23 mouse cellular contexts compared by ENCODE assay signal in genomic region chr10:95057051-95057714, GRCm38 (mm10).
DNase-seq lines count a peak whose midpoint lies in the region; ATAC-seq lines count a peak whose summit lies in the region.
"Had no signal": no experiment of that assay in that cellular context is flagged by ENCODE, and none has a peak within 500 bp of the region (broad histone marks: within the 10 kb centered on the region; RNA-seq: fewer than 3 reads in every experiment).

No protein-coding gene starts in this region.

- H3K27me3 ChIP-seq in forebrain, embryonic 15.5 days, result no peaks in the 10 kb centered on the region
- H3K27me3 ChIP-seq in forebrain, embryonic 12.5 days, result no peaks in the 10 kb centered on the region; the same call in 1 of the 2 replicates
- no peaks in the 10 kb centered on the region for H3K27me3 ChIP-seq in midbrain, embryonic 16.5 days (ENCODE audit: control insufficient read depth, insufficient read depth, low read depth, low read length)
- no peaks in the 10 kb centered on the region for H3K27me3 ChIP-seq in midbrain, embryonic 11.5 days (ENCODE audit: control insufficient read depth, insufficient read depth, low read length)
- H3K27me3 ChIP-seq in forebrain, embryonic 16.5 days (replicated peaks; ENCODE audit: control insufficient read depth, insufficient read depth, low read length), result no peaks in the 10 kb centered on the region
- H3K27me3 ChIP-seq: embryonic facial prominence, embryonic 15.5 days; liver, embryonic 13.5 days; neural tube, embryonic 12.5 days had no signal

- H3K4me2 ChIP-seq in forebrain, embryonic 15.5 days (replicated peaks), result no peak overlapping the region; the same call in 1 of the 2 replicates
- H3K4me2 ChIP-seq in forebrain, embryonic 12.5 days, result no peak overlapping the region
- peak overlapping the region; percentile 16; the same call in 1 of the 2 replicates for H3K4me2 ChIP-seq in midbrain, embryonic 16.5 days (ENCODE audit: low read length)
- H3K4me2 ChIP-seq in midbrain, embryonic 11.5 days, result no peak overlapping the region
- peak overlapping the region; percentile 19 for H3K4me2 ChIP-seq in forebrain, embryonic 16.5 days (ENCODE audit: low read length)
- H3K4me2 ChIP-seq: embryonic facial prominence, embryonic 15.5 days; liver, embryonic 13.5 days; neural tube, embryonic 12.5 days had no signal

- no peak overlapping the region for H3K4me3 ChIP-seq in forebrain, embryonic 15.5 days
- H3K4me3 ChIP-seq in forebrain, embryonic 12.5 days (replicated peaks), result no peak overlapping the region
- no peak overlapping the region for H3K4me3 ChIP-seq in midbrain, embryonic 16.5 days (ENCODE audit: low read depth, low read length)
- no peak overlapping the region for H3K4me3 ChIP-seq in midbrain, embryonic 11.5 days (ENCODE audit: low read depth, low read length)
- no peak overlapping the region for H3K4me3 ChIP-seq in forebrain, embryonic 16.5 days (replicated peaks; ENCODE audit: low read length)
- H3K4me3 ChIP-seq: embryonic facial prominence, embryonic 15.5 days; left cerebral cortex, adult 2 months; liver, embryonic 13.5 days; megakaryocyte, embryonic 14.5 days; neural tube, embryonic 12.5 days had no signal

- peak; percentile 68 for ATAC-seq in forebrain, embryonic 15.5 days (replicated peaks)
- no peak; the same call in 1 of the 2 replicates for ATAC-seq in forebrain, embryonic 12.5 days (ENCODE audit: low FRiP score)
- ATAC-seq in midbrain, embryonic 16.5 days, result peak; percentile 50
- no peak for ATAC-seq in midbrain, embryonic 11.5 days (ENCODE audit: low FRiP score)
- ATAC-seq in forebrain, embryonic 16.5 days, result peak; percentile 73
- ATAC-seq: CD4-positive, CD25-positive, alpha-beta regulatory T cell, adult 4 months; inflammation-experienced regulatory T-cells, adult 6 months had no signal

- H3K27ac ChIP-seq in forebrain, embryonic 15.5 days (replicated peaks), result peak overlapping the region; percentile 42
- H3K27ac ChIP-seq in forebrain, embryonic 12.5 days, result no peak overlapping the region
- peak overlapping the region; percentile 45 for H3K27ac ChIP-seq in midbrain, embryonic 16.5 days (ENCODE audit: low read length)
- no peak overlapping the region for H3K27ac ChIP-seq in midbrain, embryonic 11.5 days (ENCODE audit: low read depth, low read length)
- peak overlapping the region; percentile 65 for H3K27ac ChIP-seq in forebrain, embryonic 16.5 days (ENCODE audit: low read length)
- H3K27ac ChIP-seq: embryonic facial prominence, embryonic 15.5 days; left cerebral cortex, adult 2 months; liver, embryonic 13.5 days; neural tube, embryonic 12.5 days had no signal

- peaks cover 30% of the 10 kb centered on the region for H3K4me1 ChIP-seq in forebrain, embryonic 15.5 days
- peaks cover 18% of the 10 kb centered on the region for H3K4me1 ChIP-seq in forebrain, embryonic 12.5 days
- H3K4me1 ChIP-seq in midbrain, embryonic 16.5 days (ENCODE audit: control insufficient read depth, insufficient read depth, low read length), result peaks cover 11% of the 10 kb centered on the region
- no peaks in the 10 kb centered on the region for H3K4me1 ChIP-seq in midbrain, embryonic 11.5 days (ENCODE audit: control insufficient read depth, insufficient read depth, low read length)
- peaks cover 24% of the 10 kb centered on the region for H3K4me1 ChIP-seq in forebrain, embryonic 16.5 days (replicated peaks; ENCODE audit: control insufficient read depth, insufficient read depth, low read length)
- H3K4me1 ChIP-seq: embryonic facial prominence, embryonic 15.5 days; liver, embryonic 13.5 days; megakaryocyte, embryonic 14.5 days had no signal

- DNase-seq in layer of hippocampus, adult 11-12 months (ENCODE audit: low spot score), result peak; percentile 18
- DNase-seq in layer of hippocampus, postnatal 36 days, result no peak
- no peak for DNase-seq in midbrain, embryonic 11.5 days (ENCODE audit: low spot score, missing footprints)
- no peak for DNase-seq in kidney, adult 8-10 months
- DNase-seq: adrenal gland, postnatal 25 days; cerebellum, adult 11 months; cerebellum, adult 9-11 months; kidney, adult 18-20 months; liver, embryonic 13.5 days; lung, adult 2 months; retina, postnatal 1 day; thymus, adult 18-20 months; thymus, postnatal 36 days had no signal

- 27% methylated on average over 9 of the region's 9 CpGs for WGBS in forebrain, embryonic 15.5 days
- WGBS in forebrain, embryonic 12.5 days, result 52% methylated on average over 9 of the region's 9 CpGs
- 49% methylated on average over 9 of the region's 9 CpGs for WGBS in midbrain, embryonic 16.5 days
- 82% methylated on average over 9 of the region's 9 CpGs for WGBS in midbrain, embryonic 11.5 days
- 24% methylated on average over 9 of the region's 9 CpGs for WGBS in forebrain, embryonic 16.5 days

- no peaks in the 10 kb centered on the region for H3K36me3 ChIP-seq in forebrain, embryonic 15.5 days
- no peaks in the 10 kb centered on the region for H3K36me3 ChIP-seq in forebrain, embryonic 12.5 days (replicated peaks)
- no peaks in the 10 kb centered on the region for H3K36me3 ChIP-seq in midbrain, embryonic 16.5 days (ENCODE audit: control insufficient read depth, insufficient read depth, low read length)
- H3K36me3 ChIP-seq in midbrain, embryonic 11.5 days (ENCODE audit: control insufficient read depth, insufficient read depth, low read length), result no peaks in the 10 kb centered on the region
- H3K36me3 ChIP-seq in forebrain, embryonic 16.5 days (ENCODE audit: control insufficient read depth, insufficient read depth), result no peaks in the 10 kb centered on the region
- H3K36me3 ChIP-seq: embryonic facial prominence, embryonic 15.5 days; liver, embryonic 13.5 days; neural tube, embryonic 12.5 days had no signal

- H3K9me3 ChIP-seq in forebrain, embryonic 15.5 days, result no peaks in the 10 kb centered on the region
- H3K9me3 ChIP-seq in forebrain, embryonic 12.5 days, result no peaks in the 10 kb centered on the region
- H3K9me3 ChIP-seq in midbrain, embryonic 16.5 days (replicated peaks; ENCODE audit: control insufficient read depth, low read length, poor library complexity, severe bottlenecking), result no peaks in the 10 kb centered on the region
- no peaks in the 10 kb centered on the region for H3K9me3 ChIP-seq in midbrain, embryonic 11.5 days (ENCODE audit: control insufficient read depth, low read length)
- no peaks in the 10 kb centered on the region for H3K9me3 ChIP-seq in forebrain, embryonic 16.5 days (ENCODE audit: control insufficient read depth, low read length)
- H3K9me3 ChIP-seq: embryonic facial prominence, embryonic 15.5 days; liver, embryonic 13.5 days; megakaryocyte, embryonic 14.5 days; neural tube, embryonic 12.5 days had no signal

- no peak overlapping the region for H3K9ac ChIP-seq in forebrain, embryonic 15.5 days (replicated peaks)
- no peak overlapping the region for H3K9ac ChIP-seq in forebrain, embryonic 12.5 days
- no peak overlapping the region for H3K9ac ChIP-seq in midbrain, embryonic 16.5 days (ENCODE audit: low read depth, low read length)
- H3K9ac ChIP-seq in midbrain, embryonic 11.5 days (ENCODE audit: low read length), result no peak overlapping the region
- H3K9ac ChIP-seq in forebrain, embryonic 16.5 days (replicated peaks; ENCODE audit: low read depth, low read length), result no peak overlapping the region
- H3K9ac ChIP-seq: embryonic facial prominence, embryonic 15.5 days; liver, embryonic 13.5 days; neural tube, embryonic 12.5 days had no signal

Comparison
In these comparisons a context has a peak if more than half of its experiments do, and no peak if none do; other contexts are left out.
1. ATAC-seq: peak in forebrain, embryonic 15.5 days (single experiment), midbrain, embryonic 16.5 days (single experiment) and forebrain, embryonic 16.5 days (single experiment); none in forebrain, embryonic 12.5 days (single experiment) and midbrain, embryonic 11.5 days (single experiment).
2. H3K27ac ChIP-seq: peak in forebrain, embryonic 15.5 days (single experiment), midbrain, embryonic 16.5 days (single experiment) and forebrain, embryonic 16.5 days (single experiment); none in forebrain, embryonic 12.5 days (single experiment) and midbrain, embryonic 11.5 days (single experiment).
3. H3K4me2 ChIP-seq: peak in midbrain, embryonic 16.5 days (single experiment) and forebrain, embryonic 16.5 days (single experiment); none in forebrain, embryonic 15.5 days (single experiment), forebrain, embryonic 12.5 days (single experiment) and midbrain, embryonic 11.5 days (single experiment).